Mouse (Mus musculus): ENCODE measurements at regions not wholly inside any gene's neighbourhood (a gene's known extent, or its start where the extent isn't known, plus 50 kb on each side); places are given as distances from the start of the nearest gene placed in this dataset.

DNA sequence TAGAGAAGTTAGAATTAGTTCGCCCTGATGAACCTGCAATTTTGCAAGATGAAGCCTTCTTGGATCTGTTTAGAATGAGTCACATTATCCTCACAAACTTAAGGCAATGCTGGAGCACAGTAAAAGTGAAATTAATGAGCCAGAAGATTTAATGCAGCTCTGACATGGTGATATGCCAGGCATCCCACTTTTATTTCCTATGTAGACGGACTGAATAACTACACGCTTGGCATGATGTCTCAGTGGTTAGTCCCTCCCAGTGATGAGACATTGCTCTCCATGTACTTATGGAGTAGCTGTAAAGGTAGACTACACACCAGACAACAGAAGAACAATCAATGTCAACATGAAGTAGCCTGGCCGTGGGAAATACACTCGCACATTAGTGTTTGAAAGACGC, 161.5 kb upstream of the Gm5148 start:
- TF ChIP-seq CTCF (IDR thresholded peaks at IDR 0.05; ENCODE audit: low read depth), result no peak
- TF ChIP-seq EP300 (IDR thresholded peaks at IDR 0.05; ENCODE audit: low read depth), result no peak
